In the genomic region with DNA sequence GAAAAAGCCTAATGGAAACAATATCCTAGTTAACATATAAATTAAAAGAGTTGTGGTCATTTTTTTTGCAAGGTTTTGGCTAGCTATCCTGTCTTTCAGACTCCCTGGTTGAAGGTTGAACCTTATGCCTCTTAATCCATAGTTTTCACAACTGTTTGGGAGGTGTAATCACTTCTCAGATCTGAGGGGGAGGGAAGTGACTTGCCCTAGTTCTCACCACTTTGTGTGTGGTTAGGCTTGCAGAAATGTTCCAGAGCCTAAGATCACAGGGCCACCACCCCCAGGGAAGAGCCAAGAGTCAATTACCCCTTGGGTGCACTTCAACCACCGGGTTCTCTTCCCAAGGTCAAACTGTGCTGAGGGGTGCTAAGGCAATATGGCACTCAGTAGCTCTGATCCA, we compare ENCODE assay signal across 29 mouse cellular contexts. TPM values are rescaled to one million over a fixed set of nuclear protein-coding genes. Genes with fewer than 3 reads are reported as not detected.
"Had no signal": no experiment of that assay in that cellular context is flagged by ENCODE, and none has a peak within 500 bp of the region (broad histone marks: within the 10 kb centered on the region; RNA-seq: fewer than 3 reads in every experiment).

No protein-coding gene starts in this region.

- H3K4me3 ChIP-seq: kidney, embryonic 15.5 days; liver, embryonic 13.5 days had no signal

- H3K36me3 ChIP-seq: kidney, embryonic 15.5 days; liver, embryonic 13.5 days had no signal

- DNase-seq: kidney, adult 8-10 months; kidney, postnatal 14 days; kidney, postnatal 4 days; liver, embryonic 13.5 days; lung, adult 2 months; lung, postnatal 14 days; lung, postnatal 4 days; midbrain, embryonic 14.5 days had no signal

- H3K27me3 ChIP-seq: kidney, embryonic 15.5 days; liver, embryonic 13.5 days had no signal

- H3K9me3 ChIP-seq: kidney, embryonic 15.5 days; liver, embryonic 13.5 days had no signal

- H3K27ac ChIP-seq: kidney, embryonic 15.5 days; liver, embryonic 13.5 days; stomach, postnatal 0 days had no signal

RNA-seq across cellular contexts. Expression of a gene that starts 33.4 kb away (rescaled TPM):
- total RNA-seq: layer of hippocampus, adult 18-20 months; layer of hippocampus, postnatal 14 days; left cerebral cortex, adult 18-20 months; left cerebral cortex, postnatal 10 days; left cerebral cortex, postnatal 36 days; liver, adult 2 months; megakaryocyte progenitor cell, adult 5-6 weeks; megakaryocyte-erythroid progenitor cell, adult 5-6 weeks; midbrain, postnatal 0 days had no signal
- polyA plus RNA-seq: intestine, embryonic 14.5 days; intestine, postnatal 0 days; kidney, embryonic 15.5 days; limb, embryonic 11.5 days; limb, embryonic 14.5 days; liver, adult 2 months; liver, embryonic 13.5 days; liver, embryonic 16.5 days; lung, adult 2 months; lung, embryonic 16.5 days; midbrain, embryonic 11.5 days; midbrain, embryonic 14.5 days; midbrain, postnatal 0 days; neural tube, embryonic 11.5 days; neural tube, embryonic 14.5 days; stomach, embryonic 14.5 days; stomach, postnatal 0 days had no signal
